Mouse (Mus musculus) midbrain, embryonic 10.5 days (tissue): ENCODE measurements at regions not wholly inside any gene's neighbourhood (a gene's known extent, or its start where the extent isn't known, plus 50 kb on each side); places are given as distances from the start of the nearest gene placed in this dataset.

Experiments
- DNase-seq: peaks from one replicate; pipeline ENCODE4 v3.0.0-alpha.2; 2017; ENCODE audit warnings: low spot score
- H3K27ac ChIP-seq: fragments of 300-500 bp; sonication (generic); replicated peaks from 2 replicates; pipeline ENCODE4 v1.5.1; 2016; ENCODE audit warnings: mild to moderate bottlenecking
- H3K27me3 ChIP-seq: fragments of 300-500 bp; sonication (generic); 2 replicates; pipeline ENCODE4 v1.6.1; 2016; ENCODE audit warnings: low read depth, mild to moderate bottlenecking; ENCODE audit not compliant: poor library complexity, severe bottlenecking
- H3K36me3 ChIP-seq: fragments of 300-500 bp; sonication (generic); 2 replicates; pipeline ENCODE4 v1.6.1; 2016; ENCODE audit warnings: mild to moderate bottlenecking, moderate library complexity
- H3K4me1 ChIP-seq: fragments of 300-500 bp; sonication (generic); 2 replicates; pipeline ENCODE4 v1.6.1; 2016
- H3K4me3 ChIP-seq: fragments of 300-500 bp; sonication (generic); 2 replicates; pipeline ENCODE4 v1.5.1; 2016; ENCODE audit warnings: mild to moderate bottlenecking, moderate library complexity
- H3K9me3 ChIP-seq: fragments of 300-500 bp; sonication (generic); replicated peaks from 2 replicates; pipeline ENCODE4 v1.6.1; 2016; ENCODE audit warnings: mild to moderate bottlenecking
- WGBS: fragments of 180-500 bp; shearing (Covaris S2); methylation state at CpG from one replicate; pipeline ENCODE4 v1.1.7; 2016; 5-methylcytosine and 5-hydroxymethylcytosine counted together

- Histone ChIP-seq H3K27ac (no peak overlapping the region), H3K4me1 (no peaks in the 10 kb centered on the region), H3K4me3 (no peak overlapping the region), H3K9me3 (no peaks in the 10 kb centered on the region), H3K27me3 (peaks cover 48% of the 10 kb centered on the region), H3K36me3 (no peaks in the 10 kb centered on the region)
- 95% methylated on average over 10 of the region's 10 CpGs for WGBS
- DNase-seq, result no peak
These were observed 333.0 kb downstream of the Nkx6-1 start for GRCm38 (mm10) chr5:101331825-101332224.

- Histone ChIP-seq H3K4me1 (peaks cover 38% of the 10 kb centered on the region), H3K36me3 (no peaks in the 10 kb centered on the region), H3K27me3 (peaks cover 91% of the 10 kb centered on the region), H3K4me3 (no peak overlapping the region), H3K9me3 (no peaks in the 10 kb centered on the region), H3K27ac (no peak overlapping the region)
- WGBS, result 64% methylated on average over 4 of the region's 4 CpGs
- DNase-seq, result no peak
These were observed 338.7 kb downstream of the Nkx6-1 start for GRCm38 (mm10) chr5:101326122-101326521.

GRCm38 (mm10) chr5:101323041-101323950 lies 341.5 kb downstream of the Nkx6-1 start:
- H3K9me3 ChIP-seq, result no peaks in the 10 kb centered on the region
- H3K27me3 ChIP-seq, result peaks cover 87% of the 10 kb centered on the region
- H3K36me3 ChIP-seq, result no peaks in the 10 kb centered on the region
- peak overlapping the region; percentile 35 for H3K4me3 ChIP-seq
- peak; percentile 69 for DNase-seq
- H3K4me1 ChIP-seq, result peaks cover 38% of the 10 kb centered on the region
- WGBS, result 2% methylated on average over 20 of the region's 20 CpGs
- H3K27ac ChIP-seq, result no peak overlapping the region; the same call in 1 of the 2 replicates

- no peak overlapping the region for H3K4me3 ChIP-seq
- WGBS, result 84% methylated on average over 6 of the region's 6 CpGs
- H3K9me3 ChIP-seq, result no peaks in the 10 kb centered on the region
These were observed 364.8 kb downstream of the Nkx6-1 start for GRCm38 (mm10) chr5:101299986-101300385.

GRCm38 (mm10) chr5:101298411-101298810 lies 366.4 kb downstream of the Nkx6-1 start:
- Histone ChIP-seq H3K27me3 (no peaks in the 10 kb centered on the region), H3K4me3 (no peak overlapping the region), H3K9me3 (no peaks in the 10 kb centered on the region), H3K36me3 (no peaks in the 10 kb centered on the region), H3K4me1 (peaks cover 9% of the 10 kb centered on the region), H3K27ac (no peak overlapping the region)
- 82% methylated on average over 4 of the region's 4 CpGs for WGBS
- no peak for DNase-seq

More at GRCm38 (mm10) chr5:101299986-101300385, 364.8 kb downstream of the Nkx6-1 start:
- DNase-seq, result no peak
- Histone ChIP-seq H3K36me3 (no peaks in the 10 kb centered on the region), H3K27me3 (no peaks in the 10 kb centered on the region), H3K27ac (no peak overlapping the region), H3K4me1 (peaks cover 9% of the 10 kb centered on the region)

- DNase-seq, result no peak
- Histone ChIP-seq H3K36me3 (no peaks in the 10 kb centered on the region), H3K9me3 (no peaks in the 10 kb centered on the region), H3K27ac (no peak overlapping the region), H3K4me3 (no peak overlapping the region), H3K27me3 (no peaks in the 10 kb centered on the region), H3K4me1 (peaks cover 9% of the 10 kb centered on the region)
- 64% methylated on average over 5 of the region's 5 CpGs for WGBS
These were observed 367.2 kb downstream of the Nkx6-1 start for GRCm38 (mm10) chr5:101297511-101298102.

- Histone ChIP-seq H3K4me1 (peaks cover 9% of the 10 kb centered on the region), H3K9me3 (no peaks in the 10 kb centered on the region), H3K36me3 (no peaks in the 10 kb centered on the region), H3K4me3 (no peak overlapping the region), H3K27me3 (no peaks in the 10 kb centered on the region), H3K27ac (no peak overlapping the region)
- no peak for DNase-seq
- 79% methylated on average over 7 of the region's 7 CpGs for WGBS
These were observed 368.9 kb downstream of the Nkx6-1 start for GRCm38 (mm10) chr5:101295941-101296340.

- Histone ChIP-seq H3K9me3 (no peaks in the 10 kb centered on the region), H3K27ac (no peak overlapping the region), H3K4me3 (no peak overlapping the region), H3K36me3 (no peaks in the 10 kb centered on the region), H3K27me3 (no peaks in the 10 kb centered on the region), H3K4me1 (peaks cover 5% of the 10 kb centered on the region)
- DNase-seq, result no peak
- 73% methylated on average over 3 of the region's 3 CpGs for WGBS
These were observed 370.8 kb downstream of the Nkx6-1 start for GRCm38 (mm10) chr5:101294031-101294430.

GRCm38 (mm10) chr5:101288358-101288757 lies 376.4 kb downstream of the Nkx6-1 start:
- DNase-seq, result peak; percentile 61
- no peaks in the 10 kb centered on the region for H3K27me3 ChIP-seq
- H3K4me1 ChIP-seq, result no peaks in the 10 kb centered on the region
- H3K27ac ChIP-seq, result no peak overlapping the region
- WGBS, result 60% methylated on average over 6 of the region's 6 CpGs
- H3K36me3 ChIP-seq, result no peaks in the 10 kb centered on the region
- H3K9me3 ChIP-seq, result no peaks in the 10 kb centered on the region
- H3K4me3 ChIP-seq, result no peak overlapping the region

GRCm38 (mm10) chr5:101285941-101286340 lies 378.9 kb downstream of the Nkx6-1 start:
- Histone ChIP-seq H3K9me3 (no peaks in the 10 kb centered on the region), H3K36me3 (no peaks in the 10 kb centered on the region), H3K4me3 (no peak overlapping the region), H3K27ac (no peak overlapping the region), H3K27me3 (no peaks in the 10 kb centered on the region), H3K4me1 (no peaks in the 10 kb centered on the region)
- no peak for DNase-seq
- 81% methylated on average over 7 of the region's 7 CpGs for WGBS

GRCm38 (mm10) chr5:101250474-101250873 lies 405.0 kb downstream of the Gpat3 start:
- WGBS, result 91% methylated on average over 3 of the region's 3 CpGs
- H3K36me3 ChIP-seq, result no peaks in the 10 kb centered on the region

GRCm38 (mm10) chr5:101242651-101243050 lies 397.1 kb downstream of the Gpat3 start:
- Histone ChIP-seq H3K4me1 (no peaks in the 10 kb centered on the region), H3K27me3 (no peaks in the 10 kb centered on the region), H3K4me3 (no peak overlapping the region), H3K27ac (no peak overlapping the region), H3K9me3 (no peaks in the 10 kb centered on the region), H3K36me3 (no peaks in the 10 kb centered on the region)
- DNase-seq, result no peak
- 88% methylated on average over 2 of the region's 2 CpGs for WGBS

More at GRCm38 (mm10) chr5:101250474-101250873, 405.0 kb downstream of the Gpat3 start:
- Histone ChIP-seq H3K27ac (no peak overlapping the region), H3K4me1 (no peaks in the 10 kb centered on the region), H3K9me3 (no peaks in the 10 kb centered on the region), H3K4me3 (no peak overlapping the region), H3K27me3 (no peaks in the 10 kb centered on the region)
- no peak for DNase-seq
